18 mouse cellular contexts compared by ENCODE assay signal in the genomic region with DNA sequence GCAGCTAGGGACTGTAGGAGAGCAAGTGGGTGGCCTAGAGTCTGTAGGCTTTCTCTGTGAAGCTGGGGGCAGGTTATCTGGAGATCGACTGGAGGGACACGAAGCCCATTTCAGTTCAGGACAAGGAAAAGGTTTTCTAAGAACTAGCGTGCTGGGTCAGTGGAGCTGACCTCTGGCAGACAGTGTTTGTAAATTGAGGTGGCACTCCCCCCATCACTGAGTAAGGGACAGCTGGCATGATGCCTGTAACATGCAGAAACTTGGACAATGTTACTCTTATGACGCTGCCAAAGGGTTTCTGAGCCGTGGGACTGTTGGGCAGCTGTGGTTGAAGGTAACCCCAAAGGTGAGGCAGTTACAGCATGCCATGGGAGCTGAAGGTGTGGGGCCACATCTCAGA. TPM values are rescaled to one million over a fixed set of nuclear protein-coding genes. Genes with fewer than 3 reads are reported as not detected.
DNase-seq lines count a peak whose midpoint lies in the region.
"Had no signal": no experiment of that assay in that cellular context is flagged by ENCODE, and none has a peak within 500 bp of the region (broad histone marks: within the 10 kb centered on the region; RNA-seq: fewer than 3 reads in every experiment).

No protein-coding gene starts in this region.

- H3K36me3 ChIP-seq in macrophage (ENCODE audit: inconsistent target), result 0 out of 2 replicates have a peak, but pooled peaks cover 4% of the 10 kb centered on the region
- H3K36me3 ChIP-seq in hindbrain, embryonic 10.5 days, result peaks cover 19% of the 10 kb centered on the region
- H3K36me3 ChIP-seq: heart, embryonic 15.5 days; lung, embryonic 15.5 days had no signal

- H3K9me3 ChIP-seq in hindbrain, embryonic 10.5 days, result no peaks in the 10 kb centered on the region
- H3K9me3 ChIP-seq: embryonic facial prominence, embryonic 13.5 days; G1E; heart, embryonic 15.5 days; hindbrain, embryonic 13.5 days; liver, embryonic 12.5 days; lung, embryonic 15.5 days had no signal

- peaks cover 89% of the 10 kb centered on the region for H3K79me2 ChIP-seq in macrophage (ENCODE audit: inconsistent target)

- H3K27me3 ChIP-seq in hindbrain, embryonic 10.5 days (ENCODE audit: insufficient read depth, poor library complexity, severe bottlenecking), result peaks cover 12% of the 10 kb centered on the region
- H3K27me3 ChIP-seq: heart, embryonic 15.5 days; hindbrain, embryonic 13.5 days; liver, embryonic 12.5 days; lung, embryonic 15.5 days had no signal

- no peak overlapping the region for H3K4me3 ChIP-seq in macrophage (ENCODE audit: inconsistent target)
- H3K4me3 ChIP-seq in hindbrain, embryonic 10.5 days, result no peak overlapping the region
- H3K4me3 ChIP-seq: embryonic facial prominence, embryonic 13.5 days; heart, embryonic 15.5 days; hindbrain, embryonic 13.5 days; liver, embryonic 12.5 days; lung, embryonic 15.5 days had no signal

- DNase-seq in heart, adult 18-20 months, result peak; percentile 3 to 14
- no peak for DNase-seq in heart, adult 9 months (ENCODE audit: low spot score in 2 of 2)
- peak; percentile 8 for DNase-seq in testis, postnatal 14 days (ENCODE audit: low spot score)
- no peak for DNase-seq in testis, postnatal 10 days (ENCODE audit: low spot score)
- peak; percentile 9 for DNase-seq in kidney, postnatal 14 days
- no peak for DNase-seq in hindbrain, embryonic 10.5 days (ENCODE audit: low spot score)
- DNase-seq: adrenal gland, adult 8-10 months; cerebellum, adult 2 months; left cerebral cortex, postnatal 4 days; right cerebral cortex, postnatal 14 days; thymus, postnatal 14 days had no signal

- H3K27ac ChIP-seq in macrophage, result peak overlapping the region; percentile 54
- H3K27ac ChIP-seq in hindbrain, embryonic 10.5 days, result no peak overlapping the region
- H3K27ac ChIP-seq: embryonic facial prominence, embryonic 13.5 days; heart, embryonic 15.5 days; hindbrain, embryonic 13.5 days; liver, embryonic 12.5 days; lung, embryonic 15.5 days had no signal

- 90% methylated on average over 3 of the region's 5 CpGs for WGBS in macrophage (ENCODE audit: missing documents)
- WGBS in hindbrain, embryonic 10.5 days, result 74% methylated on average over 5 of the region's 5 CpGs

- peaks cover 10% of the 10 kb centered on the region for H3K4me1 ChIP-seq in hindbrain, embryonic 10.5 days (replicated peaks)
- H3K4me1 ChIP-seq: embryonic facial prominence, embryonic 13.5 days had no signal

RNA-seq across cellular contexts. Expression of a gene that starts 4.4 kb away (rescaled TPM):
- 10 to 100 TPM; 20.3 to 24.0 TPM for total RNA-seq in heart, adult 18-20 months (2021)
- total RNA-seq in macrophage (2018; cell fraction: chromatin; rRNA removed), result 100 to 1,000 TPM in 2 of 26 experiments, 10 to 100 TPM in 24; 24.6 to 107 (median 72.1) TPM
- 100 to 1,000 TPM; 175 to 327 (median 238) TPM for total RNA-seq in macrophage (2018; cell fraction: cytosol; rRNA removed)
- total RNA-seq in macrophage (2018; cell fraction: nucleus; rRNA removed), result 100 to 1,000 TPM in 25 of 26 experiments, 10 to 100 TPM in 1; 73.9 to 407 (median 271) TPM
- polyA plus RNA-seq in macrophage (2018), result 226 to 265 TPM (median 260 TPM) in 3 replicates
- polyA plus RNA-seq in hindbrain, embryonic 10.5 days (2016; fragmentation: Nextera tagmentation; extraction: Ambion mirVana), result 69.0 and 73.1 TPM in 2 replicates

Comparison
In these comparisons a context has a peak if more than half of its experiments do, and no peak if none do; other contexts are left out.
1. DNase-seq: peak in heart, adult 18-20 months (2 of 2), testis, postnatal 14 days (single experiment) and kidney, postnatal 14 days (single experiment); none in heart, adult 9 months (0 of 2), testis, postnatal 10 days (single experiment) and hindbrain, embryonic 10.5 days (single experiment).